Mouse (Mus musculus) E14TG2a.4 (cell line): ENCODE data around the gene Vmn1r65.
"Not testable (repeated sequence)": the region's sequence is repeated elsewhere in the genome, so short reads cannot be mapped to it uniquely, and the experiment has no call there.

Experiments used
- H3K27me3 ChIP-seq: 2 replicates; pipeline ENCODE4 v1.6.1; 2014; ENCODE audit warnings: low read length, control low read depth; ENCODE audit not compliant: insufficient read depth
- H3K36me3 ChIP-seq: 2 replicates; pipeline ENCODE4 v1.6.1; 2014; ENCODE audit warnings: low read length, control low read depth; ENCODE audit not compliant: insufficient read depth
- H3K4me1 ChIP-seq: replicated peaks from 2 replicates; pipeline ENCODE4 v1.6.1; 2014; ENCODE audit warnings: low read depth, low read length, control low read depth
- H3K4me3 ChIP-seq: replicated peaks from 2 replicates; pipeline ENCODE4 v1.5.1; 2014; ENCODE audit warnings: mild to moderate bottlenecking, low read length
- H3K9me3 ChIP-seq: 2 replicates; pipeline ENCODE4 v1.6.1; 2014; ENCODE audit warnings: low read length, control low read depth
- CTCF ChIP-seq: conservative IDR thresholded peaks from 2 replicates; pipeline ENCODE4 v1.5.1; 2014; ENCODE audit warnings: low read length
- NANOG ChIP-seq: IDR thresholded peaks from 2 replicates; pipeline ENCODE4 v1.6.1; 2014; ENCODE audit warnings: borderline replicate concordance, low read length, mixed read lengths
- POU5F1 ChIP-seq: IDR thresholded peaks from 2 replicates; pipeline ENCODE4 v1.6.1; 2014; ENCODE audit warnings: low read length, borderline replicate concordance

Gene Vmn1r65

DNA sequence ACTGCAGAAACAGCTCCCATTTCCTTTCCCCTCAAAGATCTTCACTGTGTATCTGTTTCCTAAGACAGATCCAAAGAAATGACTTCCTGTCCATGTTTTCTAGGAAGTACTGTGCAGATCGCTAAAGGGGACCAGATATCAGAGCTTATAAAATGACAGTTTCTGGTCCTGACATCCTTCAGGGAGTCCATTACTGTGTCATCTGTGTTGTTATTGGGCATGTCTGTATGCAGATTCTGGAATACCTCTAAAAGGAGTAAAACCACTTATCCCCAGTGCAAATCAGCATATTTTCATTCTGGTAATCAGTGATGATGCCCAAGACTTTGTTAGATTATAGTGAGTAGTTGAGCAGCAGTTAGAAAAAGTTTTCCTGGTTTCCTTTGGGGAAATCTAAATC is at the start of gene Vmn1r65:
Vmn1r65 (minus strand) TSS at position 101 of the 400 bp plus-strand sequence.
- TF ChIP-seq NANOG = no peak
- no peak for TF ChIP-seq POU5F1
- no peak for TF ChIP-seq CTCF
- Histone ChIP-seq H3K4me1 (no peaks in the 10 kb centered on the region), H3K9me3 (peaks cover 53% of the 10 kb centered on the region), H3K27me3 (no peaks in the 10 kb centered on the region), H3K36me3 (no peaks in the 10 kb centered on the region), H3K4me3 (no peak within 1 kb of the TSS)

DNA sequence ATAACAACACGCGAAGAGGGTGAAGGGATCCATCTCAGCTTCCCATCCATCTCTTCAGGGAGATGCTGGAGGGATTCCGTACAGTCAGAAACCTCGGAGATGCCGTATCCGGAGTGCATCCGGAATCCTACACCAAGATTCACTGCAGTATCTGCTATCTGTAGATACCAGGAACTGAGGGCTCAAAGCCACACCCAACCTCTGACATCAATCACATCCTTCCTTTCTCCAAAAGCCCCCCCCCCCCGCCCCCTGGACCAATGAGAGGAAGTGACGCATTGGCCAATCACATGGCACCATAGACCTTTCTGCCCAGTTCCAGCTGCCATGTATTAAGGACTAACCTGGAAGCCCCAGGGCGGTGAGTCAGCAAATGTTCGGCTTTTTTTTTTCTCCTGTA is 34.1 kb upstream of the Vmn1r65 start, which contains the start of gene Nlrp4c:
Nlrp4c (plus strand) TSS at position 301 of the 400 bp plus-strand sequence.
- H3K9me3 ChIP-seq = no peaks in the 10 kb centered on the region
- no peak for TF ChIP-seq POU5F1
- no peaks in the 10 kb centered on the region for H3K36me3 ChIP-seq
- no peaks in the 10 kb centered on the region for H3K27me3 ChIP-seq
- H3K4me3 ChIP-seq = no peak within 1 kb of the TSS
- no peaks in the 10 kb centered on the region for H3K4me1 ChIP-seq

DNA sequence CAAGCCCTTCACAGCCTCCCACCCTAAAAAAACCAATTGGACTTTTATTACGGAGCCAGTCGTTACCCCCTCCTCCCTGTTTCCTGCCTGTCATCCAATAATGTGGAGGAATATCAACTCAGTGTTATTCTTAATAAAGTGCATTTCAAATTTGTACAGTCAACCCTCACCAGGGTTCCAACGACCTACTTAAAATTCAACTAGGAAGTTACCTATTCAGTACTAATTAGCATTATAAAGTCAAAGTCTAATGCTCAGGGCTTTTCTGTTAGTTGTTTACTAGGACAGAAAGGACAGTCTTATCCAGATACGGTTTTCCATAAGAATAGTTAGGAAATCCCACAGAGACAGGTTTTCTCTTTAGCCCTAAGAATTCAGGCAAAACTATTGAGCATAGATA is 28.4 kb downstream of the Vmn1r65 start:
- peaks cover 87% of the 10 kb centered on the region for H3K9me3 ChIP-seq
- not testable (repeated sequence) for H3K27me3 ChIP-seq, H3K4me3 ChIP-seq, H3K4me1 ChIP-seq, H3K36me3 ChIP-seq

DNA sequence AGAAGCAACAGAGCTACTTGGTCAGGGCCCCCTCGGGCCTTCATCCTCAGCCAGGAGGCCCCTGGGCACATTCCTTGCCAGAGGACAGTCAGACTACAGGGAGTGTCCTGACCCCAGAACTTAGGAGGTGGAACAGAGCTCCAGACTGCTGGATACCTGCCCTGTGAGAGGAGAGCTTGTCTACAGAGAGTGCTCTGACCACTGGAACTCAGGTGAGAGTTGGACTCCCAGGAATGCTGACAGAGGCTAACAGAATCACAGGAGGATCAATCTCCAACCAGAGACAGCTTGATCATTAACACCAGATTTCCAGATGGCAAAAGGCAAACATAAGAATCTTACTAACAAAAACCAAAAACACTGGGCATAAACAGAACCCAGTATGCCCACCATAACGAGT is 38.3 kb downstream of the Vmn1r65 start:
- H3K4me1 ChIP-seq, H3K36me3 ChIP-seq, H3K4me3 ChIP-seq: not testable (repeated sequence)

More for the DNA sequence above, 38.3 kb downstream of the Vmn1r65 start:
- peaks cover 58% of the 10 kb centered on the region for H3K9me3 ChIP-seq
- H3K27me3 ChIP-seq = not testable (repeated sequence)
